Mouse (Mus musculus): ENCODE data around the gene Enkd1. TPM values are rescaled to one million over a fixed set of nuclear protein-coding genes. Genes with fewer than 3 reads are reported as not detected.
A peak's percentile ranks its signal among the peaks of the same experiment; 100 is the strongest.

Gene Enkd1
- polyA plus RNA-seq, 1 experiment from 2014 or later = 33.9 TPM

- Histone ChIP-seq H3K9ac (ENCODE audit: low read length) (no peak overlapping the region), H3K4me1 (ENCODE audit: control insufficient read depth, insufficient read depth, low read length) (no peaks in the 10 kb centered on the region), H3K4me3 (ENCODE audit: low read depth, low read length) (no peak overlapping the region), H3K27me3 (ENCODE audit: control insufficient read depth, insufficient read depth, low read length) (no peaks in the 10 kb centered on the region; the same call in 1 of the 2 replicates), H3K9me3 (ENCODE audit: control insufficient read depth, low read length) (peaks cover 5% of the 10 kb centered on the region; the same call in 1 of the 2 replicates), H3K36me3 (ENCODE audit: control insufficient read depth, insufficient read depth, low read length) (peaks cover 3% of the 10 kb centered on the region; the same call in 1 of the 2 replicates), H3K4me2 (no peak overlapping the region), H3K27ac (ENCODE audit: low read depth, low read length) (no peak overlapping the region)
- DNase-seq (ENCODE audit: low spot score, missing footprints) (no peak), ATAC-seq (ENCODE audit: low FRiP score) (no peak)
- WGBS = 66% methylated on average over 14 of the region's 14 CpGs
Measured at GRCm38 (mm10) chr8:105688242-105688752, 19.7 kb downstream of the Enkd1 start.

DNA sequence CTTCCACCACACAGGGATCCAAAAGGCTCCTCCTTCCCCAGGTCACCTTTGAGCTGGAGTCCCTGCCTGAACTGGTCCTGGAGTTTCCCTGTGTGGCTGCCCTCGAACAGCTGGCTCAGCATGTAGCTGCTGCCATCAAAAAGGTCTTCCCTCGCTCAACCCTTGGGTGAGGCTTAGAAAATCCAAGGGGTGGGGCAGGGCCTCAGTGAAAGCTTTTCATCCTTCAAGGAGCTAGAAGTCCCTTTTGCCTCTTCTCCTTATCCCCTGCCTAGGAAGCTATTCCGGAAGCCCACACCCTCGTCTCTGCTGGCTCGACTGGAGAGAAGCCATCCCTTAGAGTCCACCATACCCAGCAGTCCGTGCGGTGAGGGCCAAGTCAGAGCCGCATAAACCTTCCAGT lies 20.5 kb downstream of the Enkd1 start:
- Histone ChIP-seq H3K27me3 (ENCODE audit: control insufficient read depth, insufficient read depth, low read length) (no peaks in the 10 kb centered on the region; the same call in 1 of the 2 replicates), H3K27ac (ENCODE audit: low read depth, low read length) (no peak overlapping the region), H3K4me3 (ENCODE audit: low read depth, low read length) (no peak overlapping the region), H3K9ac (ENCODE audit: low read length) (no peak overlapping the region), H3K4me1 (ENCODE audit: control insufficient read depth, insufficient read depth, low read length) (no peaks in the 10 kb centered on the region), H3K9me3 (ENCODE audit: control insufficient read depth, low read length) (no peaks in the 10 kb centered on the region), H3K4me2 (no peak overlapping the region), H3K36me3 (ENCODE audit: control insufficient read depth, insufficient read depth, low read length) (peaks cover 3% of the 10 kb centered on the region; the same call in 1 of the 2 replicates)
- DNase-seq (ENCODE audit: low spot score, missing footprints) (no peak), ATAC-seq (ENCODE audit: low FRiP score) (no peak)
- 57% methylated on average over 8 of the region's 8 CpGs for WGBS

GRCm38 (mm10) chr8:105686551-105686950 lies 21.5 kb downstream of the Enkd1 start:
- Histone ChIP-seq H3K27me3 (ENCODE audit: control insufficient read depth, insufficient read depth, low read length) (no peaks in the 10 kb centered on the region; the same call in 1 of the 2 replicates), H3K36me3 (ENCODE audit: control insufficient read depth, insufficient read depth, low read length) (peaks cover 7% of the 10 kb centered on the region), H3K4me2 (no peak overlapping the region), H3K27ac (ENCODE audit: low read depth, low read length) (no peak overlapping the region), H3K4me3 (ENCODE audit: low read depth, low read length) (no peak overlapping the region), H3K9ac (ENCODE audit: low read length) (no peak overlapping the region), H3K9me3 (ENCODE audit: control insufficient read depth, low read length) (no peaks in the 10 kb centered on the region), H3K4me1 (ENCODE audit: control insufficient read depth, insufficient read depth, low read length) (no peaks in the 10 kb centered on the region)
- 70% methylated on average over 6 of the region's 6 CpGs for WGBS
- DNase-seq (ENCODE audit: low spot score, missing footprints) (no peak), ATAC-seq (ENCODE audit: low FRiP score) (no peak)

GRCm38 (mm10) chr8:105685796-105686308 lies 22.2 kb downstream of the Enkd1 start, which contains the start of gene Carmil2:
TSS of gene Carmil2 (plus strand) at chr8:105686274.
- peaks cover 11% of the 10 kb centered on the region for H3K36me3 ChIP-seq (ENCODE audit: control insufficient read depth, insufficient read depth, low read length)
- H3K4me1 ChIP-seq (ENCODE audit: control insufficient read depth, insufficient read depth, low read length) = no peaks in the 10 kb centered on the region
- peak; percentile 40; the same call in 1 of the 2 replicates for ATAC-seq (ENCODE audit: low FRiP score)
- H3K4me3 ChIP-seq (ENCODE audit: low read depth, low read length) = no peak within 1 kb of the TSS
- H3K4me2 ChIP-seq = no peak within 1 kb of the TSS
- H3K9ac ChIP-seq (ENCODE audit: low read length) = 0 out of 2 replicates have a peak within 1 kb of the TSS, but pooled peaks have one; percentile 9
- no peak within 1 kb of the TSS for H3K27ac ChIP-seq (ENCODE audit: low read depth, low read length)
- H3K27me3 ChIP-seq (ENCODE audit: control insufficient read depth, insufficient read depth, low read length) = no peaks in the 10 kb centered on the region; the same call in 1 of the 2 replicates
- H3K9me3 ChIP-seq (ENCODE audit: control insufficient read depth, low read length) = no peaks in the 10 kb centered on the region
- peak; percentile 93 for DNase-seq (ENCODE audit: low spot score, missing footprints)
- 15% methylated on average over 26 of the region's 26 CpGs for WGBS

DNA sequence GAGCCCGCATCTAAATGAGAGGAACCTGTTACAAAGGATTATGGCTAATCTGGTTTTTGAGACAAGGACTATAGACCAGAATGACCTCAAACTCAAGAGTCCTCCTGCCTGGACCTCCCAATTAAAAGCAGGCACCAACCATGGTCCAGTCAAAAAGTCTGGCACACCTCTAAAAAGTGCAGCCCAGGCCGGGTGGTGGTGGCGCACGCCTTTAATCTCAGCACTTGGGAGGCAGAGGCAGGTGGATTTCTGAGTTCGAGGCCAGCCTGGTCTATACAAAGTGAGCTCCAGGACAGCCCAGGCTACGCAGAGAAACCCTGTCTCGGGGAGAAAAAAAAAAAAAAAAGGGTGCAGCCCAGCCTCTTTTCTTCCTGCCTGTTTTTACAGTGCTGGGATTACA lies 22.7 kb downstream of the Enkd1 start:
- ATAC-seq (ENCODE audit: low FRiP score) (no peak), DNase-seq (ENCODE audit: low spot score, missing footprints) (no peak)
- H3K36me3 ChIP-seq (ENCODE audit: control insufficient read depth, insufficient read depth, low read length) = peaks cover 14% of the 10 kb centered on the region
- no peaks in the 10 kb centered on the region for H3K4me1 ChIP-seq (ENCODE audit: control insufficient read depth, insufficient read depth, low read length)
- H3K27me3 ChIP-seq (ENCODE audit: control insufficient read depth, insufficient read depth, low read length) = no peaks in the 10 kb centered on the region; the same call in 1 of the 2 replicates
- H3K4me3 ChIP-seq (ENCODE audit: low read depth, low read length) = no peak overlapping the region
- H3K9me3 ChIP-seq (ENCODE audit: control insufficient read depth, low read length) = no peaks in the 10 kb centered on the region
- no peak overlapping the region for H3K9ac ChIP-seq (ENCODE audit: low read length)
- no peak overlapping the region for H3K27ac ChIP-seq (ENCODE audit: low read depth, low read length)
- no peak overlapping the region for H3K4me2 ChIP-seq
- 84% methylated on average over 7 of the region's 7 CpGs for WGBS

DNA sequence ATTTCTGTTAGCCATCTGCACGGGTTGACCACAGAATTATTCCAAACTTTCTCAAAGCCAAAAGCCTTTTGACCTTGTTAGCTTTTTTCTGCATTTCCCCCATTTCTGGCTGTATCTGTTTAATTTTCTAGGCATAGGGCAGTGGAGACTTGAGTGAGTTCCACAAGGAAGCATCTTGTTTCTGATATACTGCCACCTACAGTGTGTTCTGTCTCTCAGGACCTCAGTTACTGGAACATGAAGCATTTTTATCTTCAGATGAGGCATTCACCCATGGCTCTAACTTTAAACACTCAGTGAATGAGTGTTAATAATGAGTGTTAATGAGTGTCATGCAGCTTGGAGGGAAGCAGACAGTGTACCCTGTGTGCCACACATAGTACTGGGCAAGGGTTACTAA lies 30.1 kb downstream of the Enkd1 start:
- Histone ChIP-seq H3K4me3 (ENCODE audit: low read depth, low read length) (no peak overlapping the region), H3K9ac (ENCODE audit: low read length) (no peak overlapping the region), H3K36me3 (ENCODE audit: control insufficient read depth, insufficient read depth, low read length) (peaks cover 40% of the 10 kb centered on the region), H3K4me1 (ENCODE audit: control insufficient read depth, insufficient read depth, low read length) (no peaks in the 10 kb centered on the region), H3K27me3 (ENCODE audit: control insufficient read depth, insufficient read depth, low read length) (no peaks in the 10 kb centered on the region), H3K4me2 (no peak overlapping the region), H3K9me3 (ENCODE audit: control insufficient read depth, low read length) (no peaks in the 10 kb centered on the region), H3K27ac (ENCODE audit: low read depth, low read length) (no peak overlapping the region)
- WGBS = 91% methylated on average over 1 of the region's 1 CpGs
- ATAC-seq (ENCODE audit: low FRiP score) = no peak
- DNase-seq (ENCODE audit: low spot score, missing footprints) = no peak

- Histone ChIP-seq H3K27me3 (ENCODE audit: control insufficient read depth, insufficient read depth, low read length) (no peaks in the 10 kb centered on the region), H3K4me1 (ENCODE audit: control insufficient read depth, insufficient read depth, low read length) (no peaks in the 10 kb centered on the region), H3K4me3 (ENCODE audit: low read depth, low read length) (no peak overlapping the region), H3K9me3 (ENCODE audit: control insufficient read depth, low read length) (no peaks in the 10 kb centered on the region), H3K36me3 (ENCODE audit: control insufficient read depth, insufficient read depth, low read length) (peaks cover 11% of the 10 kb centered on the region), H3K27ac (ENCODE audit: low read depth, low read length) (no peak overlapping the region), H3K4me2 (no peak overlapping the region), H3K9ac (ENCODE audit: low read length) (no peak overlapping the region)
- ATAC-seq (ENCODE audit: low FRiP score) = no peak
- WGBS = 77% methylated on average over 3 of the region's 3 CpGs
- no peak for DNase-seq (ENCODE audit: low spot score, missing footprints)
Measured at GRCm38 (mm10) chr8:105661167-105661566, 46.8 kb downstream of the Enkd1 start.

GRCm38 (mm10) chr8:105657641-105658040 lies 50.4 kb downstream of the Enkd1 start:
- no peak overlapping the region for H3K4me3 ChIP-seq (ENCODE audit: low read depth, low read length)
- peaks cover 3% of the 10 kb centered on the region; the same call in 1 of the 2 replicates for H3K36me3 ChIP-seq (ENCODE audit: control insufficient read depth, insufficient read depth, low read length)
- no peak overlapping the region for H3K27ac ChIP-seq (ENCODE audit: low read depth, low read length)
- no peak overlapping the region for H3K9ac ChIP-seq (ENCODE audit: low read length)
- no peaks in the 10 kb centered on the region for H3K27me3 ChIP-seq (ENCODE audit: control insufficient read depth, insufficient read depth, low read length)
- no peak overlapping the region for H3K4me2 ChIP-seq
- no peaks in the 10 kb centered on the region for H3K9me3 ChIP-seq (ENCODE audit: control insufficient read depth, low read length)
- ATAC-seq (ENCODE audit: low FRiP score) (no peak), DNase-seq (ENCODE audit: low spot score, missing footprints) (no peak)
- no peaks in the 10 kb centered on the region for H3K4me1 ChIP-seq (ENCODE audit: control insufficient read depth, insufficient read depth, low read length)

All from midbrain, embryonic 11.5 days (tissue).